Mouse (Mus musculus): ENCODE data around the gene Arl6.

Gene Arl6

GRCm38 (mm10) chr16:59639102-59639691, at the start of gene Arl6:
TSS of gene Arl6 (minus strand) at chr16:59639391.
- in situ Hi-C loops (cut with MboI, MseI) = no loop called here

GRCm38 (mm10) chr16:59685135-59685534, 45.9 kb upstream of the Arl6 start:
- in situ Hi-C loops (cut with MboI, MseI) = no loop called here

- in situ Hi-C loops (cut with MboI, MseI) = no loop called here
Measured at GRCm38 (mm10) chr16:59683434-59683833, 44.2 kb upstream of the Arl6 start.

- in situ Hi-C loops (cut with MboI, MseI) = no loop called here
Measured at GRCm38 (mm10) chr16:59682216-59682891, 43.2 kb upstream of the Arl6 start.

- in situ Hi-C loops (cut with MboI, MseI) = no loop called here
Measured at GRCm38 (mm10) chr16:59666938-59667337, 27.7 kb upstream of the Arl6 start.

GRCm38 (mm10) chr16:59643766-59644165, 4.6 kb upstream of the Arl6 start:
- in situ Hi-C loops (cut with MboI, MseI) = no loop called here

- in situ Hi-C loops (cut with MboI, MseI) = no loop called here
Measured at GRCm38 (mm10) chr16:59639985-59640384, 794 bp upstream of the Arl6 start.

GRCm38 (mm10) chr16:59634598-59634997, 4.6 kb downstream of the Arl6 start:
- in situ Hi-C loops (cut with MboI, MseI) = no loop called here

- in situ Hi-C loops (cut with MboI, MseI) = no loop called here
Measured at GRCm38 (mm10) chr16:59621554-59621953, 17.6 kb downstream of the Arl6 start.

- in situ Hi-C loops (cut with MboI, MseI) = loop anchor here (5.0 kb wide), 2 partner anchors 140 to 195 kb away; no protein-coding TSS in a partner anchor
Measured at GRCm38 (mm10) chr16:59617167-59617566, 22.0 kb downstream of the Arl6 start.

- in situ Hi-C loops (cut with MboI, MseI) = loop anchor here (5.0 kb wide), 2 partner anchors 138 to 193 kb away; no protein-coding TSS in a partner anchor
Measured at GRCm38 (mm10) chr16:59615675-59616074, 23.5 kb downstream of the Arl6 start.

- in situ Hi-C loops (cut with MboI, MseI) = no loop called here
Measured at GRCm38 (mm10) chr16:59610750-59611149, 28.4 kb downstream of the Arl6 start.

- in situ Hi-C loops (cut with MboI, MseI) = no loop called here
Measured at GRCm38 (mm10) chr16:59604078-59604781, 35.0 kb downstream of the Arl6 start.

GRCm38 (mm10) chr16:59600311-59601251, 38.6 kb downstream of the Arl6 start, which contains the start of gene Crybg3:
TSS of gene Crybg3 (minus strand) at chr16:59600979.
- in situ Hi-C loops (cut with MboI, MseI) = no loop called here

GRCm38 (mm10) chr16:59599411-59600265, 39.6 kb downstream of the Arl6 start:
- in situ Hi-C loops (cut with MboI, MseI) = loop anchor here (10.0 kb wide), 1 partner anchor 115 kb away; no protein-coding TSS in a partner anchor

GRCm38 (mm10) chr16:59598997-59599396, 40.2 kb downstream of the Arl6 start:
- in situ Hi-C loops (cut with MboI, MseI) = loop anchor here (10.0 kb wide), 1 partner anchor 114 kb away; no protein-coding TSS in a partner anchor

GRCm38 (mm10) chr16:59597256-59597655, 41.9 kb downstream of the Arl6 start:
- in situ Hi-C loops (cut with MboI, MseI) = loop anchor here (10.0 kb wide), 1 partner anchor 112 kb away; no protein-coding TSS in a partner anchor

GRCm38 (mm10) chr16:59594714-59595113, 44.5 kb downstream of the Arl6 start:
- in situ Hi-C loops (cut with MboI, MseI) = loop anchor here (10.0 kb wide), 1 partner anchor 110 kb away; no protein-coding TSS in a partner anchor

GRCm38 (mm10) chr16:59590790-59591189, 48.4 kb downstream of the Arl6 start:
- in situ Hi-C loops (cut with MboI, MseI) = loop anchor here (10.0 kb wide), 1 partner anchor 106 kb away; no protein-coding TSS in a partner anchor
